Mouse (Mus musculus): ENCODE data around the gene Gm28729.

- TF ChIP-seq POLR2A (IDR thresholded peaks at IDR 0.05; ENCODE audit: borderline replicate concordance, low read depth, low read length) (no peak), CTCF (IDR thresholded peaks at IDR 0.05; ENCODE audit: low read depth, low read length) (no peak)
These were observed 1.9 kb downstream of the Gm28729 start for GRCm38 (mm10) chr9:96523148-96523547.

Data from bone marrow macrophage, adult 2 months (primary cell).